Mouse (Mus musculus): ENCODE data around the gene Gnptg.

Gnptg gene

DNA sequence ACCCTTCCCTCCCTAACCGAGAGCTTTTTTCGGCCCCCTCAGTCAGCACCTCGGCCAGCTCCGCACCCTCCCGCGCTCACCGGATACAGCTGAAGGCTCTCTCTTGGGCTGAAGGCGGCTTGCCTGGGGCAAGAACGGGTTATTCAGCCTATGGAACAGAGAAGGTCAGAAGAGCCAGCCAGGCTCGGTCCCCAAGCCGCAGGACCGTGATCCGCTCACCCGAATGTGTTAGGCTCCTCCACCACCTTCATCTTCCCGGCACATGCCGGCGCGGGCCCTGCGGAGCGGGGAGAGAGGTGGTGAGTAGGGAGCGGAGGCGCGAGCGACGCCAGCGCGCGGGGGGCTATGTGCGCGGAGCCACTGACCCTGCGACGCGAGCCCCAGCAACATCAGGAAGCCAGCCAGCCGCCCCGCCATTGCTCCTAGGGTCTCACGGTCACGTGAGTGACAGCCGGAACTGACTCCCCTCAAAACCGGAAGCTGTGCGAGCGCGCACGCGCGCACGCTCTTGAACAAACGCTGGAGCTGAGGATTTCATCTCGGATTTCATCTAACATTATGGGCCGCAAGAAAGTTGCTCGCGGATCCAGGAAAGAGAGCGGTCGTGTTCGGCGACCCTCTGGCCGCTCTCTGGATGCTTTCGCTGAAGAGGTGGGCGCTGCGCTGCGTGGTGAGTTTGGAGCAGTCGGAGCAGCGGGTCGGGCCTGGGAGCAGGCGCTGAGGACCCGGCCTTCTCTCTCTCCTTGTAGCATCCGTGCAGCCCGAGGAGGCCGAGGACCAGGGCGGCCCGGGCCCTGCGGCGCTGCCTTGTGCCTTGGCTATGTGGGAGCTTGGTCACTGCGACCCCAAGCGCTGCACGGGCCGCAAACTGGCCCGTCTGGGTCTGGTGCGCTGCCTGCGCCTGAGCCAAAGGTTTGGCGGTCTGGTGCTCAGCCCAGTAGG, at the start of gene Gnptg, which contains the start of gene Tsr3:
Gene Gnptg (minus strand): TSS at position 430 of the 942 bp plus-strand sequence.
Gene Tsr3 (plus strand): TSS at position 476 of the 942 bp plus-strand sequence.
- in situ Hi-C loops (cut with MseI, MboI), result no loop called here

DNA sequence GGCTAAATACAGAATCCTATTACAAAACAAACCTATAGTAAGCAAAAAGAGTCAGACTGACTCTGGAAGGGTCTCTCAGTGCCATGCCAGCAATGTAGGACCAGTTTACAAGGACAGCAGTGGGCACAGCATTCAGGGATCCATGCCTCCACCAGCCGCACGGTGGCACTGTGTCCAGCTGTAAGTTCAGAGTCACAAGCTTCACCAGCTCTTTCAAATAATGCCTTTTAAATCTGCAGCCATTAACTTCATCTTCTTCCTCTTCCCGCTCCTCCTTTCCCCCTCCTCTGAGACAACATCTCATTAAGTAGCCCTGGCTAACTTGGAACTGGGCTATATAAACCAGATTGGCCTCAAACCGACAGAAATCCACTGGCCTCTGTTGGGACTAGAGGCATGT, 48.9 kb upstream of the Gnptg start:
- in situ Hi-C loops (cut with MseI, MboI), result no loop called here

DNA sequence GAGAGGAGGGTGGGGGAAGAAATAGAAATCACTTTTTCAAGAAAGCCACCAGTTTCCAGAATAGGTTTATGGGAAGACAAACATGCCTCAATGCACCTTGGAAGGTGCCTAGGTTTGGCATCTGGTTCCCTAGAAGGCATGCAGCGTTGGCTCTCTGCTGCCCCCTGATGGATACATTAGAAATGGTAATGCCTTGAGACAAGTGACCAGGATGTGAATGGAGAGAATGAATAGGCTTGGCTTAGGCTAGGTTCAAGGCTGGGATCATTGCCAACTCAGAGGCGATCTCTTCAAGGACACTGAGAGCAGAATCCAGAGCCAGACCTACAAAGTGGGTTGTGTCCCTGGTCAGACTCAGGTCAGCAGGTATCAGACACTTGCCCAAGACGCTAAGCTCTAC, 45.1 kb upstream of the Gnptg start:
- in situ Hi-C loops (cut with MseI, MboI), result no loop called here

DNA sequence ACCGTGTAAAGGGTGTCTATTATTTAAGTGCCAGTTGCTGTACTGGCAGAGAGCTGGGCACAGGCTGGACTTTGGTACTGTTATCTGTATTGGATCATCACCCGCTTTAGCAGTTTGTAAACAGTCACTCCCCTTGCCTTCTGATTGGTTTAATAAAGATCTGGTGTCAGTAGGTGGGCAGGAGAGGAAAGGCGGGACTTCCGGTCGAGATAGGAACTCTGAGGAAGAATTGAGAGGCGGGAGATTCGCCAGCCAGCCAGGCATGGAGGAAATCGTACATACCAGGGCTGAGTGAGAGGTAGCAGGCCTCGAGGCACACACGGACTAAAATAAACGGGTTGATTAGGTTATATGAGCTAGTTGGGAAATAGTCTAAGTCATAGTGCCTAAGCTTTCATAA, 42.2 kb upstream of the Gnptg start:
- in situ Hi-C loops (cut with MseI, MboI), result no loop called here

DNA sequence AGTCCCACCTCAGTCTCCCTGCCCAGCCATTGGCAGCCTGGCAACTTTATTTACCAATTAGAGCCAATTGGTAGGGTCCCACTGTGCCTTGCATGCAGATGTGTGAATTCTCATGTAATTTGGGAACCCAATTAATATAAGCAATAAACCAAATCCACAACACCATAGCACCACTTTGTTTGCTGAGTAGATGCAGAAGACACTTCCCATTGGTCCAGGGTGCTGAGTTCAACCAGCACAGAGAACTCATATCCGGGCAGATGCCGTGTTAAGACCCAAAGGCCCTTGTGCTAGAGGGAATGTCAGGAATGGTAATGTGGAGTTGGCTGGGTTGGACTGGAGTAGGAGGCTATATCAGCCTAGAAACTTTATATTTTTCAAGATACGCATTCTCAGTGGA, 35.9 kb upstream of the Gnptg start:
- in situ Hi-C loops (cut with MseI, MboI), result no loop called here

DNA sequence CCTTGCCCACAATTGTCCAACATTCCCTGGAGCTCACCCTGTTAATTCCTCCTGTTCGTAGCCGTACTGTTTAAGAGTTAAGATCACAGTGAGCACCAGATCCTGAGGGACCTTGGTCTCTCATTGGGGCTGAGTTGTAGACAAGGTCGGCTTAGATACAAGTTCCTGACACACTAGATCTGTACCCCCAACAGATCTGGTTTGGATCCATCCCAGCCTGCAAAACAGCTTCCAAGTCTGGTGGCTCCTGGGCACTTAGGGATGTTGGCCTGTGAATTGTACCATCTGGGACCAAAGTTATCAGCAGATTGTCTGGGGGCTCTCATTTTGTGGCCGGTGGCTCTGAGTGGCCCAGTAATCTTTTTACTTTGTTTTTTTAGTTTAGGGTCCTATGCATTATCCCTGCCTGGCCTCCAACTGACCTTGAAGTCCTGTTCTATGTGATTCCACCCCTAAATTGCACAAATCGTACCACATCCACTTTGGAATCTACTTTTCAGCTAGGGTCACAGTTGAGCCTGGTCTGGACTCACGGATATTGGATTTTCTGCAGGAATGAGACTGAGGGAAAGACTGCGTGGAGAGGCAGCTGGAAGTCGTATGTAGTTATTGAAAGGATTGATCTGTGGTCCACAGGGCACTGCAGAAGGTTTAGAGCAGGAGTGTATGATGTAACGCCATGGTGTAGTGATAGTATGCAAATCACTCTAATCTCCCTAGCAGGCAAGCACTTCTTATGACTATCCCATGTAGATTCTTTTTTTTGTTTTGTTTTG, 34.8 kb upstream of the Gnptg start, which contains the start of gene Ube2i:
Gene Ube2i (minus strand): TSS at position 52 of the 776 bp plus-strand sequence.
- in situ Hi-C loops (cut with MseI, MboI), result no loop called here

DNA sequence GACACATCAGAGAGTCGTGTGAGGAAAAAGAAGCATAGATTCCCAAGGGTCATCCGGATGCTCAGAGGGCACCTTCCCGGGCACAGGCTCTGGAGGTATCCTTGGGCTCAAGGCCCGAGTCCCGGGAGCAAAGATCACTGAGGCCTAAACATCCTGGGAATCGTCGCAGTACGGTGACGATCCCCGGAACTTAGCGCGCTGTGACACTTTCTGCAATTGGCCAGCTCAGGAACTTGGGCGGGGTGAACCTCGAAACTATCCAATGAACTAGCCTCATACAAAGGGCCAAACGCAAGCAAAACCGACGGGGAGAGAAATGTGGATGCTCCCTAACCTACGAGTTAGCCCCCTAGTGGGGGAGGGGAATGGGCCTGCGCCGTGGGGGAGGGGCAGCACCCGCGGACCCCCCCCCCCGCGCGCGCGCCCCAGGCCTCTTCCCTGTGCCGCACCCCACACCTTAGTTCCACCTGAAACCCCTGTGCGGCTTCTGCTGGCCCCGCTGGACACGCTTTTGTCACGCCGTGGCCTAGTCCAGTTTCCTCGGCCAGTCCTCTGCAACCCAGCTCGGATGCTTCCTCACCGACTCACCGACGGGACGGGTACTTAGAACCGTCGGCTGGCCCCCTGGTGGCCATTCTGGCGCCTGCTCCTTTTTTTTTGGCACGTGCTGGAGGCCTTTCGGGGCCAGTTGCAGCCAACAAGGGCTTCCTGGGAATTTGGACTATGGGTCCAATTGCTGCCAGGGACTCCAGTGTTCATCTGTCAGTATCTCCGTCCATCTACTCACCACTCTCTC, 34.0 kb upstream of the Gnptg start:
- in situ Hi-C loops (cut with MseI, MboI), result no loop called here

DNA sequence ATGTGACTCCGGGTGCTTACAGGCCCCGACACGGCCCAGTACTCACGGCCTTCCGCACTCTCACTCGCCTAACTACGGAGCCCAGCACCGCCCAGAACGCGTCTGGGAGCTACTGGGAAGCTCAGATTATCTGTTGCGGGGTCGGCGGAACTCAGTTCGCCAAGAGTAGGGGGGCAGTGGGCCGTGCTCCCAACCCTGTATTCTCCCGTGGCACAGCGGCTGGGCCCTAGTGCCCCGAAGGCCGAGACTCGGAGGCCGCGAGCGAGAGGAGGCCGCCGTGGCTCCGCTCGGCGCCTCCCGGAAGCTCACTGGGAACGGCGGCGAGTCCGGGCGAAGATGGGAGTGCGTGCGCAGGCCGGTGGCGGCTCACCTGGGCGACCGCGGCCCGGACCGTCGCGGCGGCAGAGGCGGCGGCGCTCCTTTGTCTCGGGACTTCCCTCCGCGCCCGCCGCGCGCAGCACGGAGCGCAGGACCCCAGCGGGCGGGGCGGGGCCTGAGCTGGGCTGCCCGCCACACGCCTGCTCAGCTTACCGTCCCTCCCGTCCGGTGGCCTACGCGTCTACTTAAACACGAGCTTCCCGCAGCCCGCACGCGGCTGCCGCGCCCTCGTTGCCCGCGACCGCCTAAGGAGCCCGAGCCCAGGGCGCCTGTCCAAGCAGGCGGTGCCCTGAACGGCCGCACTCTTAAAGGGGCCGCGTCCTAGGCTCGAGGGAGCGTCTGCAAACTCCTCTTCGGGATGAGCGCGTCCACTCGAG, 33.2 kb upstream of the Gnptg start:
- in situ Hi-C loops (cut with MseI, MboI), result no loop called here

DNA sequence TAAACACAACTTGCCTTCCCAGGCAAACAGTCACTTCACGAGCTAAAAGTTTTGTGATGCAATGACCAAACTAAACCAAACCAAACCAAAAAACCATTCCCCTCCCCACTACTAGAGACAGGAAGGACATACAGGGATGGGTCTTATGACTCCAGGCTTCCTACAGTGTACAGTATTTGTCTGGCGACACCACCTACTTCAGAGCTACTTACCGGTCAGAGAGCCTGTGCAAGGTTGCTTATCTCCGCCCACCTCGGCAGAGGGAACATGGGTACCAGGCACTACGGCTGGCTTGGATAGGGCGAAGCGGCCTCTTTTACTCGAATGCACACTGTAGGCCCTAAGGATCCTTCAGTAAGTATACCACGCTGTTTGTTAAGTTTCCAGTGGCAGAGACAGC, 32.4 kb upstream of the Gnptg start:
- in situ Hi-C loops (cut with MseI, MboI), result no loop called here

DNA sequence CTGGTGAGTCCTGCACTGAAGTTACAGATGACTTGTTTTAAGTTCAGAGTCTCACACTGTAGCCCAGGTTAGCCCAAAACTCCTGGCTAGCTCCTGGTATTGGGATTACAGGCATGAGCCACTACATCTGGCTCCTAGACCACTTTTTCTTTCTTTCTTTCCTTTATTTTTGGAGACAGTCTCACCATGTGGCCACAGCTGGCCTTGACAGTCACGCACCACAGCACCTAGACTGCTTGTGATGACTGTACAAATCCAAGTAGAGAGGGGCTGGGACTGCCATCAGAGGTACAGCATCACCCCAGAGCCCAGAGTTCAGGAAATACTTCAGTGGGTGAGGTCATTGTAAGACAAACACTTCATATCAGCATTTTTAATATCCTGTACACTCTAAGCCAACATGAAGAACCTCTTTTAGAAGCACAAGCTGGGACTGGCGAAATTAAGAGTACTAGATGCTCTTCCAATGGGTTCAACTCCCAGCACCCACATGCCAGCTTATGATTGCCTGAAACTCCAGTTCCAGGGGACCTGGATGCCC, 30.9 kb upstream of the Gnptg start:
- in situ Hi-C loops (cut with MseI, MboI), result no loop called here

DNA sequence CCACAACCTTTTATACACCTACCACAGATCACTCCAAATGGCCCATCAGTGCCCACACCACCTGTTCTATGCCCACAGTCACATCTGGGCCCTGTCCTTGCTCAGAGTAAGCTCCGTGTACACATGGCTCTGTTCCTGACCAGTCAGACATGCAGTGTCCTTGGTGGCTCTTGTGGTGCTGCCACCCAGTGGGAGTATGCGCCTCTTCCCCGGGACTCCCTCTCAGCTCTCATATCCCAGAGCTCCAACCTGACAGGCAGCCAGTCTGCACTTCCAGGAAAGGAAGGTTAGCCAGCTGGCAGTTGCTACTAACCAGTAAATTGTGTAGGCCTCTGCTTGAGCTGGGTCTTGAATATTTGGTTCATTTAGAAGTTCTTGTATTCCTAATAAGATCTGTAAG, 24.5 kb upstream of the Gnptg start:
- in situ Hi-C loops (cut with MseI, MboI), result no loop called here

DNA sequence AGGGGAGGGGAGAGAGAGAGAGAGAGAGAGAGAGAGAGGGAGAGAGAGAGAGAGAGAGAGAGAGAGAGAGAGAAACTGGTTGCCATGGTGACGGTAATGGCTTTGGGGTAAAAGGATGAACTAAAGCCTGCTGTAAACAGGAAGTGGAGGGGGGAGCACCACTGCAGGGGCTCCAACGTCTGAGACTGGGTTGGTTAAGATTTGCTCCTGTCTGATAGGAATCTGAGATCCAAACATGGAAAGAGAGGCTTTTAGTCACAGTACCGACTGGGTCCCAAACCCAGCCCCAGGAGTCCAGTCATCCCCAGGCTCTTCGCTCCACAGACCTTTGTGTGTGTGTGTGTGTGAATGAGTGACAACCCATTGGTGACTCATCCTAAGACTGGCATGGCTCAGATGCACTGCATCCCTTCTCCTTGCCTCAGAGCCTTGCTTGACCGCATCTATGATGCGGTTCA, 17.9 kb upstream of the Gnptg start:
- in situ Hi-C loops (cut with MseI, MboI), result no loop called here

DNA sequence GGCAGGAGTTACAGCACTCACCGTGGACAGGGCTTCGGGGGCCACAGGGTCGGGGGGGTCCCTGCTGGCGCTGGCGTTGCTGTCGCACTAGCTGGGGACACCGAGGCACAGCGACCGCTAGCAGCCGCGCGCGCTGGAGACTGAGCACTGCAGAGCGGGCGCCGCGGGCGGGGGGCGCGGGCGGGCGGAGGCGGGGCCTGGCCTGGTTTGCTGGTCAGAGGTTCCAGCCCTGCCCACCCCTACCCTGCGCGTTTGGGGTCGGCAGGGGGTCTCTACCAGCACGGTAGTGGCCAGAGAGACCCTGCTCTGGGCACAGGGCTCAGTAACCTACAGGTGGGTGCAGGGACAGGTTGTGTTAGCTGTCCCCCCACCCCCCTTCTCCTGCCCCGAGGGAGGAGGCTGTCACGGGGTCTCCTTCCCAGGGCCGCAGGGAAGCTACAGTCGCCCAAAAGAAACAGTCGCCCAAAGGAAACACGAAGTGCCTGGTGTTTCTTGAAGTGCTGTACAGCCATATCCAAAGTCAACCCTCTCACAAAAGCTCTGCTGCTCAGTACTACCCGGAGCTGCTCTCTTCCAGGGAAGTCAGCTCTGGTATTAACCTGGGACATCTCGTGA, 16.3 kb upstream of the Gnptg start, which contains the start of gene Baiap3:
Gene Baiap3 (minus strand): TSS at position 225 of the 615 bp plus-strand sequence.
- in situ Hi-C loops (cut with MseI, MboI), result no loop called here

DNA sequence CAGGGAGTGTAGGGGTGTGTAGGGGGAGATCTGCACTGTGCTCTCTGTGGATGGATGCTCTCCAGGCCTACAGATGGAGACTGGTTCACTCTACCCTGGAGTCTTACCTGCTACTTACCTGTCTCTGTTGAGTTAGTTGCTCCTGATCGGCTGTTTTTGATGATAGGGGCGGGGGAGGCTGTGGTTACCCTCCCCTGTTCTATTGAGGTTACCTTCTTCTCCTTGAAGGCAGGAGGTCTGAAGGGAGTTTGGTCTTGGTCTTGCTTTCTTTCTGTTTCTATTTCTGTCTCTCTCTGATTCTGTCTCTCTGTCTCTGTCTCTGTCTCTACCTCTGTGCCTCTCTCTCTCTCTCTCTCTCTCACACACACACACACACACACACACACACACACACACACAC, 15.2 kb upstream of the Gnptg start:
- in situ Hi-C loops (cut with MseI, MboI), result no loop called here

DNA sequence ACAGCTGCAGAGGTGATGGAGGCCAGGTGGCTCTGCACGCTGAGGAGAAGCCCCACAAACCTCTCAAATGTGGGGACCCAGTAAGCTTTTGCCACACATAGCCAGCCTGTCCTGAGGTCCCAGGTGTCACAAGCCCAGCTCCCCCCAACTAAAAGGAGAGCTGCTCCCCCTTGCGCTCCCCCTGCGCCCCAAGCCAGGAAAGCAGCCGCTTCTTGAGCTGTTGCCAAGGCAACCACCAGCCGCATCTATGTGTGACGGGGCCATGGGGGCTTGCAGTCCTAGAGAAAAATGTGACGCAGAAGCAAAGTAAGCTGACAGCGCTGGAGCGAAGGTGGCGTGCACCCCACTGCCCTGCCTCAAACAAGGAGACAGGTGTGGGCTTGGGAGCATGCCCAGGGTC, 13.8 kb upstream of the Gnptg start:
- in situ Hi-C loops (cut with MseI, MboI), result no loop called here

DNA sequence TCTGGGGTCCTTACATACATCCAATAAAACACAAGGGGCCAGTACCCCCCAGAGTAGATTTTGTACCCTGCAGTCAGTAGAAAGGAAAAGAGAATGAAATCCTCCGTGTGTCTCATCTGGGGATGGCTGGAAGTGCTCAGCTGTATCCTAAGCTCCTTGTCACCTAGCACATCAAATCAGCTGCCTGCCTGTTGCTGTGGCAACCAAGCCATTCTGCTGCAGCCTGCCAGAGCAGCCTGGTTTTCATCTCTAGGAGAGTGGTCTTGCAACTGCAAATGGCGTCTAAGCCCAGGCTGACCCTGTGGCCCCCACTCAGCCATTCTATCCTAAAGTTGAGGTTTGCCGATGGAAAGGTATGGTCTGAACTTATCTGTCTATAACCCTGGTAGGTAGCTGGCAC, 12.7 kb upstream of the Gnptg start:
- in situ Hi-C loops (cut with MseI, MboI), result no loop called here

DNA sequence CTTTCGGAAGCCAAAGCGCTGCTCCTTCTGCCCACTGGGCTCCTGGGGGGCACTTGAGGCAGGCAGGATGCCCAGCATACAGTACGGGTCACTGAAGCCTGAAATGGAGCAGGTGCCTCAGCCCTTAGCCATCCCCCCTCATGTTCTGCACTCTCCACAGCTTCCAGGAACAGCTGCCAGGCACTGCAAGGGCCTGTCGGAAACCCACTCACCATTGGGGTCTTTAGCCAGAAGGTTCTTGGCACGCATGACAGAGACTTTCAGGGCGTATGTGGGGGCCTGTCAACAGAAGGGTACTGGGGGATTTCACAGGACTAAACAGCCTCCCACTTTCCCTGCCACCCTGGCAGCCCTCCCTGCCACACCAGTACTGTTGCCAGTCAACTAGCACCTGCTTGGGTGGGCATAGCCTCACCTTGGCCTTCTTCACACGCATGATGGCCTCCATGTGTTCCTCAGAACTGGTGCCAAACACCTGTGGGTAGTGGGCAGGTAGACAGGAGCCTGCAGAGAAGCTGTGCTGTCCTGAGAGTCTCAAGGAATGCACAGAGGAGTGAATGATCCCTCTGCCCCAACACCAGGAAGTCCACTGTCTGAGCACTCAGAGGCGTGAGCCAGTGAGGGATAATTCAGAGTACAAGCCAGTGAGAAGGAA, 10.4 kb upstream of the Gnptg start:
- in situ Hi-C loops (cut with MseI, MboI), result no loop called here

DNA sequence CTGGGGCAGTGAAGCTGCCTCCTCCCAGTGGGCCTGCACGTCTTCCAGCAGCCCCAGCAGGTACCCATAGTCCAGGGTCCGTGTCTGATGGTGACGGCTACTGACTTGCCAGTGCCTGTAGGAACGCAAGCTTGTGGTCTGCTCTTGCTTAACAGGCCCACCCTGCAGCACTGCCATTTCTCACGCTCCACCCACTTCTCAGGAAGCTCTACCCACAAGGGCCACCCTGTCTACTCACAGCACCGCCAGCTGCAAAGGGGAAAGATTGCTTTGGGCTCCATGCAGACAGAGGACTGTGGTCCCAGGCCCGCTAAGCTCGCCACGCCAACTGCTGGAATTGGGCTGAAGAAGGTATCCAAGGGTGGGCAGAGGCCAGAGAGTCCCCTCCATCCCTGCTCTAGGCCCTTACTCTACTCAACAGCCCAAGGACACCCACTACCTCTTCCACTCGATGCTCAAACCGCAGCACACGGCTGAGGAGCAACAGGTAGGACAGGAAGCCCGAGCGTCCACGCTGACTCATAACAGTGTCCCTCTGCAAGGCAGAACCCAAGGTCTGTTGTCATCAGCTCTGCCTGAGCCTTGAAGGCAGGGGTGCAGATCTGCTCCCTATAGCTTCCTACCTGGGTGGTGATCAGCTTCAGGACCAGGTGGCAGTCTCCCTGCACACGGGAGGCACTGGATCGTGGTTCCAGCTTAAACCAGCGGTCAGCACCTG, 8.3 kb upstream of the Gnptg start:
- in situ Hi-C loops (cut with MseI, MboI), result no loop called here

DNA sequence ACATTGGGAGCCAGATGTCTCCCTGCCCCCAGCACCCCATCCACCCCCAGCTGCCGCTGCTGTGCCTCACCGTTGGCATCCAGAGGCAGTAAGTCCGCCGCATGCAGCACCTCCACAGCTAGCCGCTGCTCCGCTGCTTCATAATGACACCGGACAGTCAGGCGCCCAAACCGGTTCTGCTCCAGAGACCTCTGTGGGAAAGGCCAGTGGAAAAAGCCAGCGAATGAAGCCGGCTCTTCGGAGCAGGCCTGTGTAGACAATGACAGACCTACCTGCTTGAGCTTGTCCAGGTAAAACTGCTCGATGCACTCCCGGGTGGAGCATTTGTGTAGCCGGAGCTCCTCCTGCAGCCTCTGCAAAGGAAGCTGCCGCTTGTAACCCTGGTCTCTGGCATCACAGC, 4.3 kb upstream of the Gnptg start:
- in situ Hi-C loops (cut with MseI, MboI), result no loop called here
